Mouse (Mus musculus): ENCODE data around the gene Gm28635.

GRCm38 (mm10) chr2:84688080-84688844 is 10.4 kb upstream of the Gm28635 start:
- TF ChIP-seq CTCF (IDR thresholded peaks at IDR 0.05) (no peak), EP300 (IDR thresholded peaks at IDR 0.05; ENCODE audit: insufficient read depth, low read depth, low read length) (no peak)

Measured in heart, adult 2 months (tissue).